Mouse (Mus musculus) liver, embryonic 15.5 days (tissue): ENCODE results near the gene Mtss1l. TPM values are rescaled to one million over a fixed set of nuclear protein-coding genes. Genes with fewer than 3 reads are reported as not detected.
A peak's percentile ranks its signal among the peaks of the same experiment; 100 is the strongest.

Source experiments
- ATAC-seq: fragments of 200-750 bp; cut with Nextera tagmentation; 2 replicates; pipeline ENCODE4 v1.8.0; 2017; ENCODE audit warnings: moderate number of reproducible peaks, mild to moderate bottlenecking, moderate library complexity; ENCODE audit not compliant: insufficient read depth
- H3K27ac ChIP-seq: fragments of 300-500 bp; sonication (generic); replicated peaks from 2 replicates; pipeline ENCODE4 v1.5.1; 2015; ENCODE audit warnings: mild to moderate bottlenecking, inconsistent platforms
- H3K27me3 ChIP-seq: fragments of 300-500 bp; sonication (generic); 2 replicates; pipeline ENCODE4 v1.6.1; 2015; ENCODE audit warnings: mild to moderate bottlenecking, inconsistent platforms
- H3K36me3 ChIP-seq: fragments of 300-500 bp; sonication (generic); replicated peaks from 2 replicates; pipeline ENCODE4 v1.6.1; 2015; ENCODE audit warnings: moderate library complexity, mild to moderate bottlenecking, inconsistent platforms
- H3K4me1 ChIP-seq: fragments of 300-500 bp; sonication (generic); replicated peaks from 2 replicates; pipeline ENCODE4 v1.6.1; 2015; ENCODE audit warnings: inconsistent platforms
- H3K4me2 ChIP-seq: fragments of 300-500 bp; sonication (generic); 2 replicates; pipeline ENCODE4 v1.6.1; 2015; ENCODE audit warnings: moderate library complexity, mild to moderate bottlenecking, inconsistent platforms
- H3K4me3 ChIP-seq: fragments of 300-500 bp; sonication (generic); replicated peaks from 2 replicates; pipeline ENCODE4 v1.5.1; 2015; ENCODE audit warnings: mild to moderate bottlenecking, inconsistent platforms
- H3K9ac ChIP-seq: fragments of 300-500 bp; sonication (generic); 2 replicates; pipeline ENCODE4 v1.6.1; 2015; ENCODE audit warnings: moderate library complexity, mild to moderate bottlenecking, inconsistent platforms
- H3K9me3 ChIP-seq: fragments of 300-500 bp; sonication (generic); replicated peaks from 2 replicates; pipeline ENCODE4 v1.6.1; 2016; ENCODE audit warnings: inconsistent platforms
- WGBS: fragments of 180-500 bp; shearing (Covaris S2); methylation state at CpG from one replicate; pipeline ENCODE4 v1.1.7; 2015; ENCODE audit warnings: mixed read lengths; ENCODE audit not compliant: insufficient replicate concordance; 5-methylcytosine and 5-hydroxymethylcytosine counted together
- polyA plus RNA-seq: library from polyadenylated mRNA; unstranded; fragments of >200 nt; fragmentation: Nextera tagmentation; extraction: Ambion mirVana; gene quantifications from 2 replicates; pipeline ENCODE4 v1.2.1, GENCODE M21; 2015

Gene Mtss1l
- polyA plus RNA-seq, 1 experiment from 2014 or later, result 1.0 TPM

GRCm38 (mm10) chr8:110719898-110720653 is 1.2 kb upstream of the Mtss1l start:
- WGBS, result 54% methylated on average over 6 of the region's 6 CpGs
- no peaks in the 10 kb centered on the region for H3K36me3 ChIP-seq
- H3K4me2 ChIP-seq, result no peak overlapping the region
- H3K9ac ChIP-seq, result no peak overlapping the region
- no peak overlapping the region for H3K27ac ChIP-seq
- H3K4me1 ChIP-seq, result peaks cover 22% of the 10 kb centered on the region
- ATAC-seq, result no peak
- H3K27me3 ChIP-seq, result peaks cover 52% of the 10 kb centered on the region
- H3K4me3 ChIP-seq, result no peak overlapping the region
- no peaks in the 10 kb centered on the region for H3K9me3 ChIP-seq

GRCm38 (mm10) chr8:110721606-110722413 is 534 bp downstream of the Mtss1l start:
- Histone ChIP-seq H3K9ac (peak overlapping the region; percentile 35; the same call in 1 of the 2 replicates), H3K36me3 (no peaks in the 10 kb centered on the region), H3K4me3 (peak overlapping the region; percentile 55), H3K4me1 (peaks cover 28% of the 10 kb centered on the region), H3K27ac (0 out of 2 replicates have a peak overlapping the region, but pooled peaks have one; percentile 19), H3K27me3 (peaks cover 52% of the 10 kb centered on the region), H3K9me3 (no peaks in the 10 kb centered on the region), H3K4me2 (peak overlapping the region; percentile 67)
- 2% methylated on average over 41 of the region's 59 CpGs for WGBS
- peak; percentile 23 for ATAC-seq

GRCm38 (mm10) chr8:110722414-110723011 is 1.2 kb downstream of the Mtss1l start:
- Histone ChIP-seq H3K9ac (0 out of 2 replicates have a peak overlapping the region, but pooled peaks have one; percentile 15), H3K4me2 (peak overlapping the region; percentile 67), H3K9me3 (no peaks in the 10 kb centered on the region), H3K4me1 (peaks cover 28% of the 10 kb centered on the region), H3K4me3 (peak overlapping the region; percentile 55; the same call in 1 of the 2 replicates), H3K36me3 (no peaks in the 10 kb centered on the region), H3K27me3 (peaks cover 52% of the 10 kb centered on the region), H3K27ac (no peak overlapping the region)
- no peak for ATAC-seq
- 55% methylated on average over 11 of the region's 11 CpGs for WGBS

GRCm38 (mm10) chr8:110724493-110724892 is 3.2 kb downstream of the Mtss1l start:
- H3K27ac ChIP-seq, result no peak overlapping the region
- no peak for ATAC-seq
- no peaks in the 10 kb centered on the region for H3K9me3 ChIP-seq
- no peak overlapping the region for H3K4me3 ChIP-seq
- H3K27me3 ChIP-seq, result peaks cover 43% of the 10 kb centered on the region
- no peak overlapping the region for H3K9ac ChIP-seq
- H3K4me2 ChIP-seq, result no peak overlapping the region
- H3K36me3 ChIP-seq, result no peaks in the 10 kb centered on the region
- H3K4me1 ChIP-seq, result peaks cover 25% of the 10 kb centered on the region
- WGBS, result 69% methylated on average over 3 of the region's 3 CpGs

- Histone ChIP-seq H3K27me3 (peaks cover 35% of the 10 kb centered on the region), H3K4me1 (peaks cover 25% of the 10 kb centered on the region), H3K4me3 (no peak overlapping the region), H3K27ac (no peak overlapping the region), H3K9ac (no peak overlapping the region), H3K9me3 (no peaks in the 10 kb centered on the region), H3K4me2 (no peak overlapping the region), H3K36me3 (no peaks in the 10 kb centered on the region)
- 50% methylated on average over 7 of the region's 7 CpGs for WGBS
- no peak for ATAC-seq
These were observed 4.0 kb downstream of the Mtss1l start for GRCm38 (mm10) chr8:110725084-110725838.

- H3K27me3 ChIP-seq, result peaks cover 19% of the 10 kb centered on the region
- H3K4me1 ChIP-seq, result peaks cover 16% of the 10 kb centered on the region
- no peaks in the 10 kb centered on the region for H3K36me3 ChIP-seq
- 13% methylated on average over 18 of the region's 18 CpGs for WGBS
- no peak for ATAC-seq
- H3K9me3 ChIP-seq, result no peaks in the 10 kb centered on the region
- H3K4me2 ChIP-seq, result no peak overlapping the region
- no peak overlapping the region for H3K4me3 ChIP-seq
- no peak overlapping the region for H3K9ac ChIP-seq
- H3K27ac ChIP-seq, result no peak overlapping the region
These were observed 5.6 kb downstream of the Mtss1l start for GRCm38 (mm10) chr8:110726893-110727292.

GRCm38 (mm10) chr8:110731346-110731859 is 10.1 kb downstream of the Mtss1l start:
- no peak overlapping the region for H3K27ac ChIP-seq
- 73% methylated on average over 8 of the region's 8 CpGs for WGBS
- no peaks in the 10 kb centered on the region for H3K36me3 ChIP-seq
- ATAC-seq, result no peak
- no peak overlapping the region for H3K4me2 ChIP-seq
- H3K9ac ChIP-seq, result no peak overlapping the region
- no peaks in the 10 kb centered on the region for H3K27me3 ChIP-seq
- H3K9me3 ChIP-seq, result no peaks in the 10 kb centered on the region
- H3K4me1 ChIP-seq, result no peaks in the 10 kb centered on the region
- no peak overlapping the region for H3K4me3 ChIP-seq

GRCm38 (mm10) chr8:110733036-110733435 is 11.8 kb downstream of the Mtss1l start:
- Histone ChIP-seq H3K4me2 (no peak overlapping the region), H3K4me3 (no peak overlapping the region), H3K27ac (no peak overlapping the region), H3K9me3 (no peaks in the 10 kb centered on the region), H3K27me3 (no peaks in the 10 kb centered on the region), H3K9ac (no peak overlapping the region), H3K36me3 (no peaks in the 10 kb centered on the region), H3K4me1 (no peaks in the 10 kb centered on the region)
- WGBS, result 70% methylated on average over 8 of the region's 8 CpGs
- ATAC-seq, result no peak

GRCm38 (mm10) chr8:110738591-110739195 is 17.4 kb downstream of the Mtss1l start:
- Histone ChIP-seq H3K4me3 (no peak overlapping the region), H3K9me3 (no peaks in the 10 kb centered on the region), H3K36me3 (no peaks in the 10 kb centered on the region), H3K4me1 (no peaks in the 10 kb centered on the region), H3K4me2 (no peak overlapping the region), H3K9ac (no peak overlapping the region), H3K27me3 (no peaks in the 10 kb centered on the region), H3K27ac (no peak overlapping the region)
- no peak for ATAC-seq
- WGBS, result 87% methylated on average over 35 of the region's 35 CpGs

GRCm38 (mm10) chr8:110740629-110741175 is 19.4 kb downstream of the Mtss1l start:
- ATAC-seq, result no peak
- H3K9me3 ChIP-seq, result no peaks in the 10 kb centered on the region
- H3K27ac ChIP-seq, result no peak overlapping the region
- no peaks in the 10 kb centered on the region for H3K27me3 ChIP-seq
- H3K4me1 ChIP-seq, result no peaks in the 10 kb centered on the region; the same call in 1 of the 2 replicates
- H3K9ac ChIP-seq, result no peak overlapping the region
- no peak overlapping the region for H3K4me3 ChIP-seq
- WGBS, result 56% methylated on average over 5 of the region's 5 CpGs
- no peaks in the 10 kb centered on the region for H3K36me3 ChIP-seq
- no peak overlapping the region for H3K4me2 ChIP-seq
